Mouse (Mus musculus) lung, postnatal 0 days (tissue): Measurements from ENCODE around the gene Zfp872.

Experiments
- CTCF ChIP-seq: IDR thresholded peaks from 2 replicates; pipeline ENCODE4 v1.5.1; 2016; ENCODE audit warnings: antibody characterized with exemption, mild to moderate bottlenecking
- EP300 ChIP-seq: IDR thresholded peaks from 2 replicates; pipeline ENCODE4 v1.6.1; 2016; ENCODE audit warnings: antibody characterized with exemption, mild to moderate bottlenecking, control low read depth

GRCm38 (mm10) chr9:22217858-22218493, 30.1 kb downstream of the Zfp872 start:
- no peak for TF ChIP-seq CTCF
- 0 out of 2 replicates have a peak, but pooled peaks have one; percentile 41 for TF ChIP-seq EP300
